Mouse (Mus musculus): ENCODE measurements at regions not wholly inside any gene's neighbourhood (a gene's known extent, or its start where the extent isn't known, plus 50 kb on each side); places are given as distances from the start of the nearest gene placed in this dataset.

GRCm38 (mm10) chr13:59251252-59252006 is 333.6 kb downstream of the Agtpbp1 start:
- no peaks in the 10 kb centered on the region for H3K36me3 ChIP-seq (ENCODE audit: control insufficient read depth, insufficient read depth, low read length, poor library complexity, severe bottlenecking)
- TF ChIP-seq CTCF (IDR thresholded peaks at IDR 0.05; ENCODE audit: low read depth, low read length) = no peak
- TF ChIP-seq POLR2A (IDR thresholded peaks at IDR 0.05; ENCODE audit: insufficient read depth, low read length) = no peak

GRCm38 (mm10) chr13:59248411-59248810 is 336.6 kb downstream of the Agtpbp1 start:
- no peaks in the 10 kb centered on the region for H3K27me3 ChIP-seq (ENCODE audit: control insufficient read depth, insufficient read depth, low read length, poor library complexity, severe bottlenecking)
- no peak overlapping the region for H3K9ac ChIP-seq (ENCODE audit: low read depth, poor library complexity, severe bottlenecking)
- TF ChIP-seq EP300 (IDR thresholded peaks at IDR 0.05; ENCODE audit: insufficient read depth, low read depth, low read length) (no peak), POLR2A (IDR thresholded peaks at IDR 0.05; ENCODE audit: insufficient read depth, low read length) (no peak)
- H3K27ac ChIP-seq (ENCODE audit: insufficient read depth, low read length) = no peak overlapping the region
- H3K4me3 ChIP-seq (ENCODE audit: low read depth, low read length) = no peak overlapping the region
- no peaks in the 10 kb centered on the region for H3K4me1 ChIP-seq (ENCODE audit: control insufficient read depth, insufficient read depth, low read length)
- H3K9me3 ChIP-seq (replicated peaks; ENCODE audit: control insufficient read depth, insufficient read depth, low read length, poor library complexity, severe bottlenecking) = no peaks in the 10 kb centered on the region
- H3K36me3 ChIP-seq (ENCODE audit: control insufficient read depth, insufficient read depth, low read length, poor library complexity, severe bottlenecking) = no peaks in the 10 kb centered on the region

More at GRCm38 (mm10) chr13:59251252-59252006, 333.6 kb downstream of the Agtpbp1 start:
- no peak overlapping the region for H3K9ac ChIP-seq (ENCODE audit: low read depth, poor library complexity, severe bottlenecking)
- no peak overlapping the region for H3K4me3 ChIP-seq (ENCODE audit: low read depth, low read length)
- no peak overlapping the region for H3K27ac ChIP-seq (ENCODE audit: insufficient read depth, low read length)
- H3K9me3 ChIP-seq (replicated peaks; ENCODE audit: control insufficient read depth, insufficient read depth, low read length, poor library complexity, severe bottlenecking) = no peaks in the 10 kb centered on the region
- H3K4me1 ChIP-seq (ENCODE audit: control insufficient read depth, insufficient read depth, low read length) = no peaks in the 10 kb centered on the region
- no peaks in the 10 kb centered on the region for H3K27me3 ChIP-seq (ENCODE audit: control insufficient read depth, insufficient read depth, low read length, poor library complexity, severe bottlenecking)

GRCm38 (mm10) chr13:59246984-59247537 is 338.0 kb downstream of the Agtpbp1 start:
- no peak for TF ChIP-seq CTCF (IDR thresholded peaks at IDR 0.05; ENCODE audit: low read depth, low read length)
- TF ChIP-seq EP300 (IDR thresholded peaks at IDR 0.05; ENCODE audit: insufficient read depth, low read depth, low read length) = no peak
- no peak for TF ChIP-seq POLR2A (IDR thresholded peaks at IDR 0.05; ENCODE audit: insufficient read depth, low read length)
- Histone ChIP-seq H3K9ac (ENCODE audit: low read depth, poor library complexity, severe bottlenecking) (no peak overlapping the region), H3K27ac (ENCODE audit: insufficient read depth, low read length) (no peak overlapping the region), H3K27me3 (ENCODE audit: control insufficient read depth, insufficient read depth, low read length, poor library complexity, severe bottlenecking) (no peaks in the 10 kb centered on the region), H3K9me3 (replicated peaks; ENCODE audit: control insufficient read depth, insufficient read depth, low read length, poor library complexity, severe bottlenecking) (no peaks in the 10 kb centered on the region), H3K4me1 (ENCODE audit: control insufficient read depth, insufficient read depth, low read length) (no peaks in the 10 kb centered on the region), H3K4me3 (ENCODE audit: low read depth, low read length) (no peak overlapping the region), H3K36me3 (ENCODE audit: control insufficient read depth, insufficient read depth, low read length, poor library complexity, severe bottlenecking) (no peaks in the 10 kb centered on the region)

- Histone ChIP-seq H3K36me3 (ENCODE audit: control insufficient read depth, insufficient read depth, low read length, poor library complexity, severe bottlenecking) (no peaks in the 10 kb centered on the region), H3K9ac (ENCODE audit: low read depth, poor library complexity, severe bottlenecking) (no peak overlapping the region), H3K4me3 (ENCODE audit: low read depth, low read length) (no peak overlapping the region), H3K4me1 (ENCODE audit: control insufficient read depth, insufficient read depth, low read length) (no peaks in the 10 kb centered on the region), H3K9me3 (replicated peaks; ENCODE audit: control insufficient read depth, insufficient read depth, low read length, poor library complexity, severe bottlenecking) (no peaks in the 10 kb centered on the region), H3K27ac (ENCODE audit: insufficient read depth, low read length) (no peak overlapping the region), H3K27me3 (ENCODE audit: control insufficient read depth, insufficient read depth, low read length, poor library complexity, severe bottlenecking) (no peaks in the 10 kb centered on the region)
- no peak for TF ChIP-seq POLR2A (IDR thresholded peaks at IDR 0.05; ENCODE audit: insufficient read depth, low read length)
- TF ChIP-seq CTCF (IDR thresholded peaks at IDR 0.05; ENCODE audit: low read depth, low read length) = no peak
- TF ChIP-seq EP300 (IDR thresholded peaks at IDR 0.05; ENCODE audit: insufficient read depth, low read depth, low read length) = no peak
Observed at GRCm38 (mm10) chr13:59246070-59246469, 339.0 kb downstream of the Agtpbp1 start.

- Histone ChIP-seq H3K9ac (ENCODE audit: low read depth, poor library complexity, severe bottlenecking) (no peak overlapping the region), H3K9me3 (replicated peaks; ENCODE audit: control insufficient read depth, insufficient read depth, low read length, poor library complexity, severe bottlenecking) (no peaks in the 10 kb centered on the region), H3K36me3 (ENCODE audit: control insufficient read depth, insufficient read depth, low read length, poor library complexity, severe bottlenecking) (no peaks in the 10 kb centered on the region), H3K27ac (ENCODE audit: insufficient read depth, low read length) (no peak overlapping the region), H3K4me1 (ENCODE audit: control insufficient read depth, insufficient read depth, low read length) (no peaks in the 10 kb centered on the region), H3K4me3 (ENCODE audit: low read depth, low read length) (no peak overlapping the region), H3K27me3 (ENCODE audit: control insufficient read depth, insufficient read depth, low read length, poor library complexity, severe bottlenecking) (no peaks in the 10 kb centered on the region)
- TF ChIP-seq POLR2A (IDR thresholded peaks at IDR 0.05; ENCODE audit: insufficient read depth, low read length) (no peak), CTCF (IDR thresholded peaks at IDR 0.05; ENCODE audit: low read depth, low read length) (no peak), EP300 (IDR thresholded peaks at IDR 0.05; ENCODE audit: insufficient read depth, low read depth, low read length) (no peak)
Observed at GRCm38 (mm10) chr13:59244622-59245021, 340.4 kb downstream of the Agtpbp1 start.

GRCm38 (mm10) chr13:59242671-59243070 is 342.4 kb downstream of the Agtpbp1 start:
- H3K9me3 ChIP-seq (replicated peaks; ENCODE audit: control insufficient read depth, insufficient read depth, low read length, poor library complexity, severe bottlenecking) = no peaks in the 10 kb centered on the region
- H3K36me3 ChIP-seq (ENCODE audit: control insufficient read depth, insufficient read depth, low read length, poor library complexity, severe bottlenecking) = no peaks in the 10 kb centered on the region
- no peak for TF ChIP-seq POLR2A (IDR thresholded peaks at IDR 0.05; ENCODE audit: insufficient read depth, low read length)
- no peak for TF ChIP-seq EP300 (IDR thresholded peaks at IDR 0.05; ENCODE audit: insufficient read depth, low read depth, low read length)
- TF ChIP-seq CTCF (IDR thresholded peaks at IDR 0.05; ENCODE audit: low read depth, low read length) = no peak
- no peaks in the 10 kb centered on the region for H3K4me1 ChIP-seq (ENCODE audit: control insufficient read depth, insufficient read depth, low read length)
- no peaks in the 10 kb centered on the region for H3K27me3 ChIP-seq (ENCODE audit: control insufficient read depth, insufficient read depth, low read length, poor library complexity, severe bottlenecking)
- no peak overlapping the region for H3K9ac ChIP-seq (ENCODE audit: low read depth, poor library complexity, severe bottlenecking)
- H3K4me3 ChIP-seq (ENCODE audit: low read depth, low read length) = no peak overlapping the region
- no peak overlapping the region for H3K27ac ChIP-seq (ENCODE audit: insufficient read depth, low read length)
